Mouse (Mus musculus): Measurements from ENCODE around the gene Afp. TPM values are rescaled to one million over a fixed set of nuclear protein-coding genes. Genes with fewer than 3 reads are reported as not detected.

The Afp gene
- total and polyA plus RNA-seq, 2 experiments from 2014 or later: 0.90 TPM; not detected in 1

DNA sequence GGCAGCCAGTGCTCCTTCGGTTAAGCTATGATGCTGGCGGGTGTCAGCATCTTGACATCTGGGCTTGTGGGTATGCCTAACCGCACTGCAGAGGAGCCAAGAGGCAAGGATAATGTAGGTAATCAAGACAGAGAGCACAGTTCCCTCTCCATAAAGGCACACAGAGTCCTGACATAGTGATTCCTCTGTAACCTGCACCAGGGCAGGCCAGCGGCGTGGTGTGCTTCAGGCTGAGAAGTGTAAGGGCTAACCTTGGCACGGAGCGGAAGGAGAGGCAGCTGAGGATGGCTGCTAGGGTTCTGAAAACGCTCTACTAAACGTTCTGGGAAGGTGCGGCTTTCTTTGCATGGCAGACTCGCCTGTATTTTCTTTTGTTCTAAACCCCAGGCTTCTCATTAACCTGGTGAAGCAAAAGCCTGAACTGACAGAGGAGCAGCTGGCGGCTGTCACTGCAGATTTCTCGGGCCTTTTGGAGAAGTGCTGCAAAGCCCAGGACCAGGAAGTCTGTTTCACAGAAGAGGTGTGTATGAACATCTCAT lies 16.9 kb downstream of the Afp start:
- H3K4me3 ChIP-seq (ENCODE audit: low read depth, low read length): no peak overlapping the region
- no peak overlapping the region for H3K4me2 ChIP-seq (ENCODE audit: low read depth, low read length, poor library complexity, severe bottlenecking)
- TF ChIP-seq CTCF (IDR thresholded peaks at IDR 0.05): no peak
- no peak overlapping the region for H3K27ac ChIP-seq (ENCODE audit: low read depth, low read length)
- 31% methylated on average over 13 of the region's 13 CpGs for WGBS
- H3K27me3 ChIP-seq (ENCODE audit: insufficient read depth, low read length): no peaks in the 10 kb centered on the region
- peak; percentile 72 for DNase-seq (ENCODE audit: low spot score)
- no peaks in the 10 kb centered on the region for H3K9me3 ChIP-seq (ENCODE audit: low read length)
- no peaks in the 10 kb centered on the region for H3K4me1 ChIP-seq (ENCODE audit: insufficient read depth, low read length)
- peak; percentile 52 for ATAC-seq (ENCODE audit: low FRiP score)
- H3K36me3 ChIP-seq (ENCODE audit: insufficient read depth, low read length): no peaks in the 10 kb centered on the region
- H3K9ac ChIP-seq (replicated peaks; ENCODE audit: low read length, poor library complexity, severe bottlenecking): no peak overlapping the region

DNA sequence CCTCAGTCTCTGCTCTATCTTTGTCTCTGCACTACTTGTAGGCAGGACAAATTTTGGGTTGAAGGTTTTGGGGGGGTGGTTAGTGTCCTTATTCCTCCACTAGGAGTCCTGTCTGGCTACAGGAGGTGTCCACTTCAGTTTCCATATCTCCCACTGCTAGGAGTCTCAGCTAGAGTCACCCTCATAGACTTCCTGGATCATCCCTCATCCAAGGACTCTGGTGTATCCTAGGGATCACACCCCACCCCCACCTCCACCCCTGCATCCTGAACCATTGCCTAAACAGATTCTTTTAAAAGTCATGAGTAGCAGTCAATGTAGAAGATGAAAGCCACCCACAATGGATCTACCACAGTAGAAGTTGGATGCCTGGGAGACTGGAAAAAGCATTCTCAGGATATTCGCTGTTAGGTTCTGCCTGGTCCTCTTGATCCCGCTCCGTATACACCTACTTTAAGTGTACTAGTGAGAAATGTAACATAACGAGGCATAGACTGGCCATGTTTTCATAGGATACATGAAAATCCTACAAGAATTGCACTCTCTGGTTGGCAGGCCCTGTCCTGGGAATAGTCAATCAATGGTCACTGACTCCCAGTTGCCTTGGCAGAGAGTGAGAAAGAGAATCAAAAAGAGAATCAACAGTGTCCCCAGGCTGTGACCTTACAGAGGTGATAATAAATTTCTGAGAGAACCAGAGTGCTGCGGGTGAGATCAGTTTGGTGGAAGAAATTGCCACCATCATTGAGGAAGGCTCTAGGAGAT lies 19.5 kb downstream of the Afp start:
- Histone ChIP-seq H3K27me3 (ENCODE audit: insufficient read depth, low read length) (no peaks in the 10 kb centered on the region), H3K9ac (replicated peaks; ENCODE audit: low read length, poor library complexity, severe bottlenecking) (no peak overlapping the region), H3K9me3 (ENCODE audit: low read length) (no peaks in the 10 kb centered on the region), H3K4me3 (ENCODE audit: low read depth, low read length) (no peak overlapping the region), H3K27ac (ENCODE audit: low read depth, low read length) (no peak overlapping the region), H3K4me2 (ENCODE audit: low read depth, low read length, poor library complexity, severe bottlenecking) (no peak overlapping the region), H3K4me1 (ENCODE audit: insufficient read depth, low read length) (no peaks in the 10 kb centered on the region), H3K36me3 (ENCODE audit: insufficient read depth, low read length) (no peaks in the 10 kb centered on the region)
- WGBS: 97% methylated on average over 5 of the region's 5 CpGs
- no peak for ATAC-seq (ENCODE audit: low FRiP score)
- no peak for TF ChIP-seq CTCF (IDR thresholded peaks at IDR 0.05)
- DNase-seq (ENCODE audit: low spot score): no peak

DNA sequence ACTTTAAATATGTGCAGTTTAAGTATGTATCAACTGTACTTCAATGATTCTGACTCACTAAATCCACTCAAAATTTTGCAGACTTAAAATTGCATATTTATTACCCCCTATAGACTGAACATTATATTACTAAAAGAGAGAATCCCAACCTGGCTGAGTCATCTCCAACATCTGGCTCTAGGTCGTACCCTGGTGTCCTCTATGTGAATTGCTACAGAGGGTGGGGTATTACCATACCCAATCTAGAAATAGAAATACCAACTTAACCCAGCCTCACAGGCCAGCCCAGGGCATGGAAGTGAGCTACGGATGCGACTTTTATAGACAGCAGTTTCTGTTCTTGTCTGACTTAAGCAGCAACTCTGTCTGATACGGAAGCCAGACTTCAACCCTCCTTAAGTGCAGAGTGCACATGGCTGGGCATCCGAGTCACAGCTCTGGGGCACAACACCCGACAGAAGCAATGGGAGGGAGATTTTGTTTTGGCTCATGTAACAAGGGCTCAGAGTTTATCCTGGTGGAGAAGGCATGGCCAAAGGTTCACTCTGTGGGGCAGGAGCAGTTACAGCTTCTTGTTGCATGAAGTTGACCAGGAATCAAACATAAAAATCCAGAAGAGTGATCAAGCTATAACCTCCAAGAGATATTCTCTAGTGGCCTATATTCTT lies 21.9 kb downstream of the Afp start:
- 84% methylated on average over 6 of the region's 6 CpGs for WGBS
- ATAC-seq (ENCODE audit: low FRiP score): no peak
- no peak for TF ChIP-seq CTCF (IDR thresholded peaks at IDR 0.05)

DNA sequence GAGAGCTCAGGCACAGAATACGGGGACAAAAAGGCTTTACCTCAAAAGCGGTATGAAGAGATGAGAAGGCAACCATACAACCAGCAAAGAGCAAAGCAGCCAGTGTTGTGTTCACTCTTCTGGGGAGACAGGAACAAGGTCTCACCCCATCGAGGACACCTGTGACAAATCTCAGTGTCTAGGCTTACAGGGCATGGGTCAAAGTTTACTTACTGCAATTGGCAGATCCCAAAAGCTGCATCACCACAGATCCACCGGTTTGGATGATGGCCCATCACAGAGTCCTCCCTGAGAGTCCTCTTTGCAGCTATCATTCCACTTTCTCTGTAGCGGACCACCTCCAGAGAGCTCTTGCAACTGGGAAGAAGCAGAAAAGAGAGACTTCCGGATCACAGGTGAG lies 25.0 kb downstream of the Afp start:
- Histone ChIP-seq H3K27me3 (ENCODE audit: insufficient read depth, low read length) (no peaks in the 10 kb centered on the region), H3K27ac (ENCODE audit: low read depth, low read length) (no peak overlapping the region), H3K9ac (replicated peaks; ENCODE audit: low read length, poor library complexity, severe bottlenecking) (no peak overlapping the region), H3K36me3 (ENCODE audit: insufficient read depth, low read length) (no peaks in the 10 kb centered on the region), H3K4me2 (ENCODE audit: low read depth, low read length, poor library complexity, severe bottlenecking) (no peak overlapping the region), H3K4me1 (ENCODE audit: insufficient read depth, low read length) (no peaks in the 10 kb centered on the region), H3K4me3 (ENCODE audit: low read depth, low read length) (no peak overlapping the region), H3K9me3 (ENCODE audit: low read length) (no peaks in the 10 kb centered on the region)
- 90% methylated on average over 6 of the region's 6 CpGs for WGBS
- DNase-seq (ENCODE audit: low spot score) (no peak), ATAC-seq (ENCODE audit: low FRiP score) (no peak)
- no peak for TF ChIP-seq CTCF (IDR thresholded peaks at IDR 0.05)

More for the DNA sequence above, 21.9 kb downstream of the Afp start:
- no peaks in the 10 kb centered on the region for H3K4me1 ChIP-seq (ENCODE audit: insufficient read depth, low read length)
- H3K9ac ChIP-seq (replicated peaks; ENCODE audit: low read length, poor library complexity, severe bottlenecking): no peak overlapping the region
- H3K27ac ChIP-seq (ENCODE audit: low read depth, low read length): no peak overlapping the region
- H3K36me3 ChIP-seq (ENCODE audit: insufficient read depth, low read length): no peaks in the 10 kb centered on the region
- H3K4me3 ChIP-seq (ENCODE audit: low read depth, low read length): no peak overlapping the region
- H3K27me3 ChIP-seq (ENCODE audit: insufficient read depth, low read length): no peaks in the 10 kb centered on the region
- H3K4me2 ChIP-seq (ENCODE audit: low read depth, low read length, poor library complexity, severe bottlenecking): no peak overlapping the region
- H3K9me3 ChIP-seq (ENCODE audit: low read length): no peaks in the 10 kb centered on the region
- DNase-seq (ENCODE audit: low spot score): no peak

DNA sequence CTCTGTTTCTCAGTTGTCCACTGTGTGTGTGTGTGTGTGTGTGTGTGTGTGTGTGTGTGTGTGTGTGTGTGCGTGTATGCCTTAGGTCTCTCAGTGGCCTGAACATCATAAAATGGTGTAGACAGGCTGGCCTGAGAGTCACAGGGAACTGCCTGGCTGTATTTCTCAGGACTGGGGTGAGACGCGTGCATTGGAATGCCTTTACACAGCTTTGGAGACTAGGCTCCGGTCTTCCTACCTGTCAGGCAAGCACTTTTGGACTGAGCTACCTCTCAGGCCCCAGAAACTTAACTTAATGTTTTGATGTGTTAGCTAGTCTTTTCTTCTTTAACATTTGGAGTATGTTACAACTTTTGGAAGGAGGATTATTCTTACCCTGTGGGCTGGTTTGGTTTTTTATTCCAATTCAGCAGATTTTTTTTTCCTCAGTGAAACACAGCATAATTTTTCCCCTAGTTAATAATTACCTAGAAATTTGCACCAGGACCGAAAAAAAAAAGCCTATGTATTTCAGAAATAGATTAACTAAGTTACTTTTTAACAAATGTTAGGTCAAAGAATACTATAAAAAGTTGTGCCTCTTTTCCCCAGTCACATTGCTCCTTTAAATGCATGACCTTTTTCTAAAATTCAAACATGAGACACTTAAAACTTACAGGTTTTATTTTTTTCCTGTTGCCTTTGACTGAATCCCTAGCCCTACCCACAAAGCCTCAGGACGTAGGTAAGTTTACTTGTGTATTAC lies 28.0 kb downstream of the Afp start, which contains the start of gene Afm:
Gene Afm, plus strand, starts transcription at position 577 of the 745 bp plus-strand sequence.
- Histone ChIP-seq H3K36me3 (ENCODE audit: insufficient read depth, low read length) (no peaks in the 10 kb centered on the region), H3K9me3 (ENCODE audit: low read length) (no peaks in the 10 kb centered on the region), H3K4me3 (ENCODE audit: low read depth, low read length) (no peak within 1 kb of the TSS), H3K4me2 (ENCODE audit: low read depth, low read length, poor library complexity, severe bottlenecking) (no peak within 1 kb of the TSS), H3K9ac (replicated peaks; ENCODE audit: low read length, poor library complexity, severe bottlenecking) (no peak within 1 kb of the TSS), H3K27ac (ENCODE audit: low read depth, low read length) (no peak within 1 kb of the TSS), H3K27me3 (ENCODE audit: insufficient read depth, low read length) (no peaks in the 10 kb centered on the region), H3K4me1 (ENCODE audit: insufficient read depth, low read length) (no peaks in the 10 kb centered on the region)
- TF ChIP-seq CTCF (IDR thresholded peaks at IDR 0.05): no peak
- ATAC-seq (ENCODE audit: low FRiP score) (no peak), DNase-seq (ENCODE audit: low spot score) (no peak)
- 92% methylated on average over 6 of the region's 6 CpGs for WGBS

Data from midbrain, postnatal 0 days (tissue).